Mouse (Mus musculus) forebrain, postnatal 0 days (tissue): ENCODE results near the gene Nup153. TPM values are rescaled to one million over a fixed set of nuclear protein-coding genes. Genes with fewer than 3 reads are reported as not detected.
A peak's percentile ranks its signal among the peaks of the same experiment; 100 is the strongest.

Experiments
- ATAC-seq: fragments of 200-750 bp; cut with Nextera tagmentation; 2 replicates; pipeline ENCODE4 v1.8.0; 2017; ENCODE audit warnings: mild to moderate bottlenecking, moderate library complexity
- DNase-seq: peaks from one replicate; pipeline ENCODE4 v3.0.0-alpha.2; 2015
- H3K27ac ChIP-seq: fragments of 300-500 bp; sonication (generic); 2 replicates; pipeline ENCODE4 v1.5.1; 2014; ENCODE audit warnings: low read depth, mild to moderate bottlenecking, antibody characterized with exemption, low read length, moderate library complexity, mixed read lengths
- H3K27me3 ChIP-seq: fragments of 300-500 bp; sonication (generic); 2 replicates; pipeline ENCODE4 v1.6.1; 2014; ENCODE audit warnings: mild to moderate bottlenecking, low read length, mixed read lengths; ENCODE audit not compliant: insufficient read depth
- H3K36me3 ChIP-seq: fragments of 300-500 bp; sonication (generic); 2 replicates; pipeline ENCODE4 v1.6.1; 2014; ENCODE audit warnings: mild to moderate bottlenecking, moderate library complexity; ENCODE audit not compliant: insufficient read depth
- H3K4me1 ChIP-seq: fragments of 300-500 bp; sonication (generic); 2 replicates; pipeline ENCODE4 v1.6.1; 2014; ENCODE audit warnings: antibody characterized with exemption; ENCODE audit not compliant: insufficient read depth
- H3K4me2 ChIP-seq: fragments of 300-500 bp; sonication (generic); 2 replicates; pipeline ENCODE4 v1.6.1; 2014; ENCODE audit warnings: low read depth, mild to moderate bottlenecking, moderate library complexity
- H3K4me3 ChIP-seq: fragments of 300-500 bp; sonication (generic); 2 replicates; pipeline ENCODE4 v1.5.1; 2014; ENCODE audit warnings: low read depth, low read length, mixed read lengths
- H3K9ac ChIP-seq: fragments of 300-500 bp; sonication (generic); 2 replicates; pipeline ENCODE4 v1.6.1; 2014; ENCODE audit warnings: mild to moderate bottlenecking
- H3K9me3 ChIP-seq: fragments of 300-500 bp; sonication (generic); 2 replicates; pipeline ENCODE4 v1.6.1; 2016; ENCODE audit warnings: low read length
- CTCF ChIP-seq: sonication (generic); IDR thresholded peaks from 2 replicates; pipeline ENCODE4 v1.5.1; 2016; ENCODE audit warnings: antibody characterized with exemption, control low read depth, low read depth
- WGBS: fragments of 180-500 bp; shearing (Covaris S2); extraction: QIAGEN DNeasy Blood & Tissue Kit; methylation state at CpG from one replicate; pipeline ENCODE4 v1.1.7; 2014; 5-methylcytosine and 5-hydroxymethylcytosine counted together
- polyA plus RNA-seq: library from polyadenylated mRNA; unstranded; fragments of >200 nt; fragmentation: Nextera tagmentation; extraction: Ambion mirVana; gene quantifications from 2 replicates; pipeline ENCODE4 v1.2.1, GENCODE M21; 2015
- total RNA-seq: library from RNA; depleted of rRNA; stranded (reverse); fragments of >200 nt; gene quantifications from 2 replicates; pipeline ENCODE4 v1.2.3, GENCODE M21; 2014

The Nup153 gene
- total and polyA plus RNA-seq, 2 experiments from 2014 or later, result 11.5 to 62.4 TPM

DNA sequence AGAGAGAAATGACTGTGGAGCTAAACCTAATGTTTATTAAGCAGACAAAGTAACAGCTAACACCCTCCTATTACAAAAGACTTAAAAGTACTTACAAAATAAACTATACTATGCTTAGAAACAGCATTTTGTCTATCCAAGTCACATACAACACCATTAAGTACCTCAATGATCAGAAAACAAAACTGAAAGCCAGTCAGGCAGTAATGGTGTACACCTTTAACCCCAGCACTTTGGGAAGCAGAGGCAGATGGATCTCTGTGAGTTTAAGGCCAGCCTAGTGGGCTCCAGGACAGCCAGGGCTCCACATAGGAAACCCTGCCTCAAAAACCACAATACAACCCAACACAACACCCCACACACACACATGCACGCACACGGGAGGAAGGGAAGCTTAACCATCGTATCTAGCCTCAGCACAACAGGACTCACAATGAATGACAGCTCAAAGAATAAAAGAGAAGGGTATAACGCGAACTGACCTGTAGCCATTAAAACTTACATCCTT lies 8.8 kb downstream of the Nup153 start:
- H3K4me1 ChIP-seq, result no peaks in the 10 kb centered on the region
- H3K4me2 ChIP-seq, result no peak overlapping the region
- no peak overlapping the region for H3K27ac ChIP-seq
- 74% methylated on average over 5 of the region's 5 CpGs for WGBS
- no peak for ATAC-seq
- no peak for DNase-seq
- H3K4me3 ChIP-seq, result no peak overlapping the region
- H3K9me3 ChIP-seq, result no peaks in the 10 kb centered on the region
- H3K27me3 ChIP-seq, result no peaks in the 10 kb centered on the region
- H3K36me3 ChIP-seq, result peaks cover 2% of the 10 kb centered on the region; the same call in 1 of the 2 replicates
- H3K9ac ChIP-seq, result no peak overlapping the region
- no peak for TF ChIP-seq CTCF

- Histone ChIP-seq H3K4me2 (no peak overlapping the region), H3K27me3 (no peaks in the 10 kb centered on the region), H3K27ac (no peak overlapping the region), H3K9ac (no peak overlapping the region), H3K4me1 (no peaks in the 10 kb centered on the region), H3K9me3 (no peaks in the 10 kb centered on the region), H3K36me3 (peaks cover 15% of the 10 kb centered on the region; the same call in 1 of the 2 replicates), H3K4me3 (no peak overlapping the region)
- 77% methylated on average over 3 of the region's 3 CpGs for WGBS
- DNase-seq (no peak), ATAC-seq (no peak)
- TF ChIP-seq CTCF, result no peak
Measured at GRCm38 (mm10) chr13:46715976-46716639, 11.6 kb downstream of the Nup153 start.

- Histone ChIP-seq H3K4me2 (no peak overlapping the region), H3K4me1 (no peaks in the 10 kb centered on the region), H3K9ac (no peak overlapping the region), H3K27me3 (no peaks in the 10 kb centered on the region), H3K27ac (no peak overlapping the region), H3K4me3 (no peak overlapping the region), H3K36me3 (peaks cover 17% of the 10 kb centered on the region; the same call in 1 of the 2 replicates), H3K9me3 (no peaks in the 10 kb centered on the region)
- WGBS, result 80% methylated on average over 5 of the region's 5 CpGs
- no peak for ATAC-seq
- no peak for TF ChIP-seq CTCF
- no peak for DNase-seq
Measured at GRCm38 (mm10) chr13:46713486-46713885, 14.3 kb downstream of the Nup153 start.

GRCm38 (mm10) chr13:46703138-46703537 lies 24.6 kb downstream of the Nup153 start:
- Histone ChIP-seq H3K36me3 (peaks cover 20% of the 10 kb centered on the region), H3K9ac (no peak overlapping the region), H3K4me3 (no peak overlapping the region), H3K9me3 (no peaks in the 10 kb centered on the region), H3K27me3 (no peaks in the 10 kb centered on the region), H3K4me1 (no peaks in the 10 kb centered on the region), H3K4me2 (no peak overlapping the region), H3K27ac (no peak overlapping the region)
- no peak for DNase-seq
- no peak for ATAC-seq
- 81% methylated on average over 5 of the region's 5 CpGs for WGBS
- peak; percentile 35 for TF ChIP-seq CTCF

DNA sequence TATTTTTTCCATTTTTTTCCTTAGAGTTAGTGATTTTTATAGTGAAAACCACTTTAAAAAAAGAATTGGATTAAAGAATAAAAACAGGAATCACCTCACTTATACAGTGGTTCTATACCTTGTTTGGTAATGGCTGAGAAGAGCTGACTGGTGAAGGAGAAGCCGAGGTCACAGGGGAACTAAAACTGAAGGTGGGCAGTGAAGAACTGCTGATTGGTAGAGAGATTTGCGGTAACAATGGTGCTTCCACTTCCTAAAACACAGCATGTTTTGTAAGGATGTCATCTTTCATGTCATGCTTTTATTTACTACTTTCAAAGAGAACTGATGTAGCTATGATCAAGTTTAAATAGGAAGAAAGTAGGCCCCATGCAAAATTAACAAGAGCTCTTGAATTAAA lies 26.3 kb downstream of the Nup153 start:
- Histone ChIP-seq H3K4me1 (no peaks in the 10 kb centered on the region), H3K27me3 (no peaks in the 10 kb centered on the region), H3K4me3 (no peak overlapping the region), H3K36me3 (peaks cover 18% of the 10 kb centered on the region; the same call in 1 of the 2 replicates), H3K9me3 (no peaks in the 10 kb centered on the region), H3K27ac (no peak overlapping the region), H3K4me2 (no peak overlapping the region), H3K9ac (no peak overlapping the region)
- no peak for DNase-seq
- TF ChIP-seq CTCF, result no peak
- no peak for ATAC-seq
- 89% methylated on average over 2 of the region's 2 CpGs for WGBS

- ATAC-seq (no peak), DNase-seq (no peak)
- H3K9me3 ChIP-seq, result no peaks in the 10 kb centered on the region
- WGBS, result 86% methylated on average over 1 of the region's 1 CpGs
- no peaks in the 10 kb centered on the region for H3K4me1 ChIP-seq
- TF ChIP-seq CTCF, result no peak
- no peaks in the 10 kb centered on the region for H3K27me3 ChIP-seq
- no peak overlapping the region for H3K4me3 ChIP-seq
- no peak overlapping the region for H3K9ac ChIP-seq
- H3K36me3 ChIP-seq, result peaks cover 17% of the 10 kb centered on the region
- no peak overlapping the region for H3K4me2 ChIP-seq
- no peak overlapping the region for H3K27ac ChIP-seq
Measured at GRCm38 (mm10) chr13:46699372-46699771, 28.4 kb downstream of the Nup153 start.

DNA sequence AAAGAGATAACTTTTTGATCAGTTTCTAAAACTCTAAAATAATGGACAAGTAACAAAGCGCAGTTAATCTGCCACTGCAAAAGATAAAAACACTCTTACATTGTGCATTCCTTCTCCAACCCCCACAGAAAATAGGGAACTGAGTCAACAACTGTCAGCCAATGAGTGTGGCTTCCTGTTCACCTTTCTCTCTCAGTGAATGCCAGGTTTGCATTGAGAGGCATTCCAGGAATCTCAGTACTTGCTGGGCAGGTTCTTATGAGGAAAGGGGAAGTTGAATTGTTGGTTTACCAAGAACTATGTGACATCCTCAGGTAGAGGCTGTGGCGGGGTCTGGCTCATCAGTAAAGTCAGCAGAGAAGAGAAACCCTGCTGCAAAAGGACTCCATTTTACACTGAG lies 31.0 kb downstream of the Nup153 start:
- no peaks in the 10 kb centered on the region for H3K9me3 ChIP-seq
- ATAC-seq (no peak), DNase-seq (no peak)
- H3K27me3 ChIP-seq, result no peaks in the 10 kb centered on the region
- no peak overlapping the region for H3K4me2 ChIP-seq
- no peak for TF ChIP-seq CTCF
- no peak overlapping the region for H3K4me3 ChIP-seq
- no peak overlapping the region for H3K9ac ChIP-seq
- WGBS, result 98% methylated on average over 2 of the region's 2 CpGs
- H3K27ac ChIP-seq, result no peak overlapping the region
- peaks cover 22% of the 10 kb centered on the region for H3K36me3 ChIP-seq
- H3K4me1 ChIP-seq, result no peaks in the 10 kb centered on the region
